Mouse (Mus musculus) CH12.LX (cell line): ENCODE data around the gene Fnbp1. TPM values are rescaled to one million over a fixed set of nuclear protein-coding genes. Genes with fewer than 3 reads are reported as not detected.
A peak's percentile ranks its signal among the peaks of the same experiment; 100 is the strongest.

Experiments
- DNase-seq: peaks from one replicate; pipeline ENCODE4 v3.0.0-alpha.2; 2013; ENCODE audit errors: extremely low read depth
- H3K27ac ChIP-seq: 2 replicates; pipeline ENCODE4 v1.5.1; 2012; ENCODE audit warnings: low read depth, mild to moderate bottlenecking, control low read depth, moderate library complexity; ENCODE audit not compliant: insufficient read depth
- H3K27me3 ChIP-seq: replicated peaks from 2 replicates; pipeline ENCODE3; 2012; ENCODE audit warnings: inconsistent platforms
- H3K36me3 ChIP-seq, 2 experiments: replicated peaks in 1 of 2; 2 replicates each; pipeline versions ENCODE3 to v1.6.1; 2012; ENCODE audit warnings: inconsistent platforms in 1 of 2, low read length in 1 of 2, mild to moderate bottlenecking in 1 of 2, mixed read lengths in 1 of 2, moderate library complexity in 1 of 2; ENCODE audit not compliant: control insufficient read depth in 1 of 2, insufficient read depth in 1 of 2
- H3K4me1 ChIP-seq, 2 experiments: 2 replicates each; pipeline ENCODE4 v1.6.1; 2012; ENCODE audit warnings: inconsistent platforms in 1 of 2, moderate library complexity in 1 of 2; ENCODE audit not compliant: insufficient read depth in 2 of 2, control insufficient read depth in 1 of 2
- H3K4me2 ChIP-seq: 2 replicates; pipeline ENCODE4 v1.6.1; 2012; ENCODE audit warnings: low read depth, mild to moderate bottlenecking, control low read depth; ENCODE audit not compliant: poor library complexity, insufficient read depth, severe bottlenecking
- H3K4me3 ChIP-seq, 3 experiments: fragments of 150-350 bp in 1 of 3; sonication (generic) in 1 of 3; replicated peaks in 1 of 3; 2 replicates each; pipeline versions ENCODE3 to v1.5.1; 2011 to 2012; ENCODE audit warnings: low read depth in 2 of 3, low read length in 2 of 3, mild to moderate bottlenecking in 2 of 3, moderate library complexity in 2 of 3, control low read depth in 1 of 3, improper control_type of control experiment in 1 of 3, inconsistent platforms in 1 of 3, mixed read lengths in 1 of 3; ENCODE audit not compliant: poor library complexity in 1 of 3
- H3K79me2 ChIP-seq: replicated peaks from 2 replicates; pipeline ENCODE4 v1.6.1; 2012; ENCODE audit warnings: mild to moderate bottlenecking, moderate library complexity; ENCODE audit not compliant: control insufficient read depth, poor library complexity, insufficient read depth, severe bottlenecking; ENCODE audit errors: extremely low read depth
- H3K9ac ChIP-seq: 2 replicates; pipeline ENCODE4 v1.6.1; 2012; ENCODE audit warnings: low read depth, mild to moderate bottlenecking, control low read depth, moderate library complexity; ENCODE audit not compliant: insufficient read depth
- H3K9me3 ChIP-seq: replicated peaks from 2 replicates; pipeline ENCODE3; 2012; ENCODE audit warnings: low read length, inconsistent platforms, mixed read lengths
- BHLHE40 ChIP-seq: IDR thresholded peaks from 2 replicates; pipeline ENCODE4 v1.6.1; 2011; ENCODE audit warnings: mild to moderate bottlenecking, low read depth, low read length, improper control_type of control experiment
- CHD1 ChIP-seq: IDR thresholded peaks from 2 replicates; pipeline ENCODE4 v1.6.1; 2012; ENCODE audit warnings: low read depth, low read length, improper control_type of control experiment, inconsistent platforms
- CHD2 ChIP-seq: IDR thresholded peaks from 2 replicates; pipeline ENCODE4 v1.6.1; 2011; ENCODE audit warnings: low read length, improper control_type of control experiment
- CTCF ChIP-seq, 2 experiments: IDR thresholded peaks in 1 of 2; conservative IDR thresholded peaks in 1 of 2; 2 replicates each; pipeline ENCODE4 v1.5.1; 2011 to 2012; ENCODE audit warnings: low read depth in 2 of 2, low read length in 2 of 2, improper control_type of control experiment in 1 of 2, inconsistent platforms in 1 of 2, mild to moderate bottlenecking in 1 of 2, moderate library complexity in 1 of 2
- E2F4 ChIP-seq: IDR thresholded peaks from 2 replicates; pipeline ENCODE4 v1.6.1; 2011; ENCODE audit warnings: low read depth, low read length, improper control_type of control experiment; ENCODE audit not compliant: insufficient replicate concordance
- ELF1 ChIP-seq: IDR thresholded peaks from 2 replicates; pipeline ENCODE4 v1.6.1; 2014; ENCODE audit warnings: low read depth, mild to moderate bottlenecking, inconsistent platforms, low read length, improper control_type of control experiment
- EP300 ChIP-seq: IDR thresholded peaks from 2 replicates; pipeline ENCODE4 v1.6.1; 2011; ENCODE audit warnings: low read length, improper control_type of control experiment
- ETS1 ChIP-seq: conservative IDR thresholded peaks from 2 replicates; pipeline ENCODE4 v1.6.1; 2012; ENCODE audit warnings: low read depth, mild to moderate bottlenecking, inconsistent platforms, low read length, improper control_type of control experiment, moderate library complexity
- GABPA ChIP-seq: IDR thresholded peaks from 2 replicates; pipeline ENCODE4 v1.6.1; 2012; ENCODE audit warnings: low read depth, low read length, improper control_type of control experiment, inconsistent platforms; ENCODE audit not compliant: insufficient replicate concordance
- HCFC1 ChIP-seq: IDR thresholded peaks from 2 replicates; pipeline ENCODE4 v1.6.1; 2012; ENCODE audit warnings: low read depth, mild to moderate bottlenecking, inconsistent platforms, low read length, improper control_type of control experiment
- IRF4 ChIP-seq: IDR thresholded peaks from 2 replicates; pipeline ENCODE4 v1.6.1; 2014; ENCODE audit warnings: low read depth, mild to moderate bottlenecking, inconsistent platforms, low read length, improper control_type of control experiment
- JUN ChIP-seq: IDR thresholded peaks from 2 replicates; pipeline ENCODE4 v1.6.1; 2011; ENCODE audit warnings: low read depth, mild to moderate bottlenecking, low read length, improper control_type of control experiment, moderate library complexity; ENCODE audit not compliant: insufficient read depth
- JUND ChIP-seq: conservative IDR thresholded peaks from 2 replicates; pipeline ENCODE4 v1.6.1; 2011; ENCODE audit warnings: low read depth, low read length, improper control_type of control experiment
- KAT2A ChIP-seq: IDR thresholded peaks from 2 replicates; pipeline ENCODE4 v1.6.1; 2012; ENCODE audit warnings: low read length, improper control_type of control experiment, inconsistent platforms; ENCODE audit not compliant: insufficient replicate concordance
- MAFK ChIP-seq: IDR thresholded peaks from 2 replicates; pipeline ENCODE4 v1.6.1; 2011; ENCODE audit warnings: low read length, improper control_type of control experiment; ENCODE audit not compliant: insufficient replicate concordance
- MAX ChIP-seq: IDR thresholded peaks from 2 replicates; pipeline ENCODE4 v1.6.1; 2011; ENCODE audit warnings: low read length, improper control_type of control experiment
- MAZ ChIP-seq: IDR thresholded peaks from 2 replicates; pipeline ENCODE4 v1.6.1; 2012; ENCODE audit warnings: low read depth, mild to moderate bottlenecking, inconsistent platforms, low read length, improper control_type of control experiment, moderate library complexity
- MEF2A ChIP-seq: IDR thresholded peaks from 2 replicates; pipeline ENCODE4 v1.6.1; 2014; ENCODE audit warnings: low read depth, mild to moderate bottlenecking, inconsistent platforms, low read length, improper control_type of control experiment, borderline replicate concordance
- MXI1 ChIP-seq: IDR thresholded peaks from 2 replicates; pipeline ENCODE4 v1.6.1; 2011; ENCODE audit warnings: mild to moderate bottlenecking, low read depth, low read length, improper control_type of control experiment
- MYC ChIP-seq: IDR thresholded peaks from 2 replicates; pipeline ENCODE4 v1.6.1; 2011; ENCODE audit warnings: low read depth, mild to moderate bottlenecking, improper control_type of control experiment, low read length
- NELFE ChIP-seq: IDR thresholded peaks from 2 replicates; pipeline ENCODE4 v1.6.1; 2011; ENCODE audit warnings: low read depth, low read length, improper control_type of control experiment
- NRF1 ChIP-seq: IDR thresholded peaks from 2 replicates; pipeline ENCODE4 v1.6.1; 2014; ENCODE audit warnings: low read depth, mild to moderate bottlenecking, inconsistent platforms, low read length, improper control_type of control experiment, moderate library complexity
- PAX5 ChIP-seq: IDR thresholded peaks from 2 replicates; pipeline ENCODE4 v1.6.1; 2012; ENCODE audit warnings: low read length, inconsistent platforms, mixed read lengths
- POLR2A ChIP-seq: IDR thresholded peaks from 2 replicates; pipeline ENCODE4 v1.6.1; 2011; ENCODE audit warnings: low read depth, mild to moderate bottlenecking, improper control_type of control experiment, low read length
- POLR2AphosphoS2 ChIP-seq: IDR thresholded peaks from 2 replicates; pipeline ENCODE4 v1.6.1; 2011; ENCODE audit warnings: low read depth, low read length, improper control_type of control experiment
- RAD21 ChIP-seq: IDR thresholded peaks from 2 replicates; pipeline ENCODE4 v1.6.1; 2011; ENCODE audit warnings: low read depth, mild to moderate bottlenecking, low read length, improper control_type of control experiment, moderate library complexity
- RCOR1 ChIP-seq: conservative IDR thresholded peaks from 2 replicates; pipeline ENCODE4 v1.6.1; 2012; ENCODE audit warnings: low read depth, mild to moderate bottlenecking, inconsistent platforms, low read length, improper control_type of control experiment
- SIN3A ChIP-seq: IDR thresholded peaks from 2 replicates; pipeline ENCODE4 v1.6.1; 2012; ENCODE audit warnings: low read length, improper control_type of control experiment, inconsistent platforms
- SMC3 ChIP-seq: IDR thresholded peaks from 2 replicates; pipeline ENCODE4 v1.6.1; 2011; ENCODE audit warnings: low read depth, low read length, improper control_type of control experiment
- TBP ChIP-seq: conservative IDR thresholded peaks from 2 replicates; pipeline ENCODE4 v1.6.1; 2011; ENCODE audit warnings: low read depth, low read length, improper control_type of control experiment
- TCF12 ChIP-seq: IDR thresholded peaks from 2 replicates; pipeline ENCODE4 v1.6.1; 2014; ENCODE audit warnings: low read depth, mild to moderate bottlenecking, inconsistent platforms, low read length, improper control_type of control experiment
- UBTF ChIP-seq: IDR thresholded peaks from 2 replicates; pipeline ENCODE4 v1.6.1; 2012; ENCODE audit warnings: low read depth, mild to moderate bottlenecking, inconsistent platforms, low read length, improper control_type of control experiment, moderate library complexity
- USF1 ChIP-seq: IDR thresholded peaks from 2 replicates; pipeline ENCODE4 v1.6.1; 2014; ENCODE audit warnings: low read depth, mild to moderate bottlenecking, inconsistent platforms, low read length, improper control_type of control experiment
- USF2 ChIP-seq: conservative IDR thresholded peaks from 2 replicates; pipeline ENCODE4 v1.6.1; 2011; ENCODE audit warnings: low read depth, low read length, improper control_type of control experiment
- ZC3H11A ChIP-seq: IDR thresholded peaks from 2 replicates; pipeline ENCODE4 v1.6.1; 2012; ENCODE audit warnings: low read depth, mild to moderate bottlenecking, inconsistent platforms, low read length, improper control_type of control experiment
- ZKSCAN1 ChIP-seq: IDR thresholded peaks from 2 replicates; pipeline ENCODE4 v1.6.1; 2012; ENCODE audit warnings: low read depth, inconsistent platforms, low read length, improper control_type of control experiment, borderline replicate concordance
- ZMIZ1 ChIP-seq: IDR thresholded peaks from 2 replicates; pipeline ENCODE4 v1.6.1; 2012; ENCODE audit warnings: low read depth, mild to moderate bottlenecking, inconsistent platforms, low read length, improper control_type of control experiment
- ZNF384 ChIP-seq: IDR thresholded peaks from 2 replicates; pipeline ENCODE4 v1.6.1; 2012; ENCODE audit warnings: low read depth, low read length, improper control_type of control experiment, inconsistent platforms
- dilution Hi-C: fragments of 300-500 bp; cut with MboI; formaldehyde crosslinking; loops from 2 replicates; pipeline ENCODE4 v1.14.3; 2020; ENCODE audit warnings: low sequenced_read_pairs; ENCODE audit not compliant: extremely low pct_unique_long_range_greater_than_20kb, extremely low pct_ligation_motif_present
- in situ Hi-C: fragments of 300-500 bp; cut with MboI; formaldehyde crosslinking; loops from 3 replicates; pipeline ENCODE4 v1.14.3; 2019; ENCODE audit warnings: low sequenced_read_pairs, low pct_ligation_motif_present, low pct_unique_long_range_greater_than_20kb, mixed read lengths
- polyA plus RNA-seq: library from polyadenylated mRNA; unstranded; fragments of >175 nt; gene quantifications from 2 replicates; pipeline ENCODE4 v1.2.1, GENCODE M21; 2012; ENCODE audit warnings: low read depth; ENCODE audit not compliant: insufficient read length
- total RNA-seq, 2 experiments: library from RNA; depleted of rRNA; stranded (reverse); fragments of 300-350 nt in 1 of 2; fragments of >200 nt in 1 of 2; gene quantifications; 2 replicates each; pipeline ENCODE4 v1.2.3; 2012 to 2014

The Fnbp1 gene
- total and polyA plus RNA-seq, 3 experiments, result 29.6 to 133 (median 50.5) TPM

GRCm38 (mm10) chr2:31130815-31131299 is 11.0 kb downstream of the Fnbp1 start:
- dilution Hi-C loops, result no loop called here
- Histone ChIP-seq H3K9ac (0 out of 2 replicates have a peak overlapping the region, but pooled peaks have one; percentile 5), H3K79me2 (peaks cover 99% of the 10 kb centered on the region), H3K4me1 (peaks cover 47 to 97% of the 10 kb centered on the region in 2 experiments), H3K36me3 (peaks cover 7 to 73% of the 10 kb centered on the region in 2 experiments)
- no peak for TF ChIP-seq EP300
- TF ChIP-seq UBTF, result no peak; the same call in 1 of the 2 replicates
- no peak for TF ChIP-seq HCFC1
- TF ChIP-seq ELF1, result 0 out of 2 replicates have a peak, but pooled peaks have one; percentile 37
- TF ChIP-seq MAFK, result peak; percentile 50; the same call in 1 of the 2 replicates
- TF ChIP-seq IRF4, result no peak
- no peak for TF ChIP-seq TBP
- no peak for TF ChIP-seq ZMIZ1
- no peak for TF ChIP-seq GABPA
- no peak for TF ChIP-seq MYC
- TF ChIP-seq KAT2A, result no peak
- TF ChIP-seq MAZ, result no peak
- no peak for TF ChIP-seq NRF1
- no peak for TF ChIP-seq MXI1
- no peak for TF ChIP-seq PAX5
- peak; percentile 33; the same call in 1 of the 2 replicates for TF ChIP-seq SIN3A
- TF ChIP-seq CHD2, result no peak
- peak; percentile 10; the same call in 1 of the 2 replicates for TF ChIP-seq SMC3
- TF ChIP-seq POLR2AphosphoS2, result no peak
- no peak for TF ChIP-seq MAX
- TF ChIP-seq JUND, result no peak
- no peak for TF ChIP-seq RCOR1
- no peak for TF ChIP-seq RAD21
- no peak for TF ChIP-seq CHD1
- TF ChIP-seq CTCF (conservative IDR thresholded peaks at IDR 0.05 in 1 of 2, IDR thresholded peaks at IDR 0.05 in 1 of 2; ENCODE audit: low read depth in 2 of 2, low read length in 2 of 2), result peak in 1 of 2 experiments; percentile 20; a peak in 2 of 4 replicates
- TF ChIP-seq ZC3H11A, result no peak
- TF ChIP-seq ZNF384, result no peak
- TF ChIP-seq USF2, result no peak
- no peak for TF ChIP-seq MEF2A
- no peak for TF ChIP-seq JUN
- no peak for TF ChIP-seq NELFE
- no peak for TF ChIP-seq BHLHE40
- TF ChIP-seq USF1, result no peak
- TF ChIP-seq ZKSCAN1, result no peak
- TF ChIP-seq E2F4, result no peak
- no peak for TF ChIP-seq TCF12
- no peak for TF ChIP-seq ETS1
- TF ChIP-seq POLR2A, result no peak
- TF ChIP-seq, all 38 proteins: peak for 5
- Histone ChIP-seq H3K4me3 (no peak overlapping the region), H3K27me3 (no peaks in the 10 kb centered on the region), H3K9me3 (no peaks in the 10 kb centered on the region), H3K27ac (peak overlapping the region; percentile 47), H3K4me2 (peak overlapping the region; percentile 17)
- DNase-seq, result no peak
- in situ Hi-C loops, result loop anchor here (5.0 kb wide), 1 partner anchor 34 kb away; no protein-coding TSS in a partner anchor
